Mouse (Mus musculus) CD4-positive, CD25-positive, alpha-beta regulatory T cell, adult 4 months (primary cell): ENCODE data around the gene Cd6. TPM values are rescaled to one million over a fixed set of nuclear protein-coding genes. Genes with fewer than 3 reads are reported as not detected.

Experiments used
- ATAC-seq: one replicate; pipeline ENCODE4 v1.8.0; 2017
- polyA plus RNA-seq, 2 experiments: library from polyadenylated mRNA; unstranded; fragments of 100-300 nt; shearing (Covaris generic); gene quantifications; one replicate each; pipeline ENCODE4 v1.2.1; 2017

Gene Cd6
- polyA plus RNA-seq, 2 experiments from 2014 or later, result 464 to 904 TPM

DNA sequence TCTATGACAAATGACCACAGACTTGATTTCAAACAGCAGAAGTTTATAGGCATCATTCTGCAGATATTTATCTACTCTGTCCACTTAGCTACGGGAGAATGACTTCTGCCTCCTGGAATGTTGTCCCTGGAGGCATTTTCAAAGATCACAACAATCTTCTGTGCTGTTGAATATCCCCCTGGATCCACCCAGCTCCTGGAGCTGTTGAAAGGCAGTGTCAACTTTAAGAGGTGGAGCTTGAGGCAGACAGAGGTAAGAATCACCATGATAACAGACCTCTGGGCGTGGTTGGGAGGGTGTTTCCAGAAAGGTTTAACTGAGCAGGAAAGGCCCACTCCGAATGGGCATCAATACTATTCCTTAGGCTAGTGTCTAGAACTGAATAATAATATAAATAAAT is 5.8 kb upstream of the Cd6 start:
- ATAC-seq, result no peak

- ATAC-seq, result no peak
These were observed 3.8 kb upstream of the Cd6 start for GRCm38 (mm10) chr19:10833611-10834010.

- no peak for ATAC-seq
These were observed 2.2 kb upstream of the Cd6 start for GRCm38 (mm10) chr19:10832030-10832429.

GRCm38 (mm10) chr19:10831424-10831823 is 1.6 kb upstream of the Cd6 start:
- ATAC-seq, result peak; percentile 46

GRCm38 (mm10) chr19:10828321-10828720 is 1.5 kb downstream of the Cd6 start:
- peak; percentile 15 for ATAC-seq

DNA sequence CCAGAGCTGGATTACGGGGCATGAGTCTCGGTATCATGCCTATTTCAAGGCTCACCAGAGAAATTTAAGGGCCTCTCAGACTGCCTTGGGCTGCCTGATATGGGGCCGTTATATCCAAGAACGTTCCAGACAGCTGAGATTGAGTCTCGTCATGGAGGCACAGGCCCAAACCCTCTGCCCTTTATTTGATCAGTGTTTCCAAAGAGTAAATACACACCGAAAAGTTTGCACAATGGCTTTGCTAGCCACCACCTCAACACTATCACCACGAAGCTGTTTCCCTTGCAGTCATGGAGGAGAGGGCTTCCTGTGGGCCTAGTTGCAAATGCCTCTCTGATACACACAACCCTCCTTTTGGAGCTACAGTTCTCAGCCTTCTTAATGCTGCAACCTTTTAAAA is 5.8 kb downstream of the Cd6 start:
- ATAC-seq, result peak; percentile 27

DNA sequence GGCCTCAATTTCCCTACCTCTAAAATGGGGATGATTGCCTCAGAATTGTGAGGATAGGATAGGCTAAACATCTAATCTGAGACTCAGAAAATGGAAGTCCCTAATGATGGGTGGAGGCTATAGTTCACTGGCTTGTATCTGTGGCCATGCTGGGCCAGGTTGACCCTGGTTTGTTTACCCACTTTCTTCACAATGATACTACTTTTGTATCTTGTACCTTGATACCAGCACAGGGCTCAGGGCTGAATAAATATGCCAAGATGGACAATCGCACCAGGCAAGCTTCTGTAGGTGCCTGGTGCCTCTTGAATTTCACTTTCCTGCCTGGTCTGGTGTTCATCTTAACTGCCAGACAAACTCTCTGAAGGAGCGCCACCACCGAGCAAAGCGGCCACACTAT is 7.3 kb downstream of the Cd6 start:
- ATAC-seq, result no peak

- ATAC-seq, result peak; percentile 22
These were observed 8.5 kb downstream of the Cd6 start for GRCm38 (mm10) chr19:10821319-10821718.

- no peak for ATAC-seq
These were observed 11.5 kb downstream of the Cd6 start for GRCm38 (mm10) chr19:10818217-10818946.

- ATAC-seq, result no peak
These were observed 13.4 kb downstream of the Cd6 start for GRCm38 (mm10) chr19:10816462-10816861.

- ATAC-seq, result peak; percentile 44
These were observed 14.0 kb downstream of the Cd6 start for GRCm38 (mm10) chr19:10815871-10816270.

DNA sequence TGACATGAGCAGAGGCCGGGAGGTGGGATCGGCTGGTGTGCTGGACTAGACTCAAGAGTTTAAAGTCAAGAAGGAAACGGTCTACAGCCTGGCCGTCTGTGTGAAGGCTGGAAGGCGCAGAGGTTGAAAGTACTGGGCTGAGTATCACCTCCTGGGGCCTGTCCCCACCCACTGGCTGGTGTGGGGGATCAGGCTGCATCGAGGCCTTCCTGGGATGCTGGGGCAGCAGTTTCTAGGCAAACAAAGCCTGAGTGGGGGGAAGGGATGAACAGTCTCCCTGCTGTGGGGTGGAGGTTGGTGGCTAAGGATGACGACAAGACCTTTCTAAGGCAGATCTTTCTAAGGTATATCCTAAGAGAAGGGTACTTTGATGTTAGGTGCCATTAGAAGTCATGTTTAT is 16.0 kb downstream of the Cd6 start:
- peak; percentile 7 for ATAC-seq

DNA sequence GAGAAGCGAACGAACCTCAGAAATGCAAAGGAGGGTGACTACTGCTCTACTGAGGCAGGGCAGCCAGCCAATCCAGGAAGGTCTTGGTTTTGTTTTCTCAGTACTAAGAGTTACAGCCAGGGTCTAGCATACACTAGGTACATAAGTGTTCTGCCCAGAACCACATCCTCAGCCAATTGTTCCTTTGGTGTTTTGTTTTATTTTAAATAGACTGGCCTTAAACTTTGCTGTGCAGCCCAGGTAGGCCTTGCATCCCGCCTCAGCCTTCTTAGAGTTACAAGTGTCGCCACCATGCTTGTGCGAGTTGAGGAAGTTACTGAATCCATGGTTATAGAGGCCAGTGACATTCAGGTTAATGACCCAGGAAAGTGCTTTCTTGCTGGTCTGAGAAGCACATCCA is 16.8 kb downstream of the Cd6 start:
- peak; percentile 61 for ATAC-seq

GRCm38 (mm10) chr19:10811471-10811870 is 18.4 kb downstream of the Cd6 start:
- peak; percentile 22 for ATAC-seq

DNA sequence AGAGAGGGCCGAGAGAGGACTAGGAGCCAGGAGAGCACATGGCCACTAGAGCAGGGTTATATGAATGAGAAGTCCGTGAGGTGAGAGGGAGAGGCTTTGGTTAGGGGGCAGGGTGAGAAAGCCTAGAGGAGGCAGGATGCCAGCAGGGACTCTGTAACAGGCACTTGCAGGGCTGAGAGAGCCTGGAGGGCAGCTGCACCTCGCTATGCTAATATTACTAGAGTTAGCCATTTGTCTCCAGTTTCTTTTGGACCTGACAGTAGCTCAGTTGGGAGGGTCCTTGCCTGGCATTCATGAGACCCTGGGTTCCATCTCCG is 19.7 kb downstream of the Cd6 start:
- no peak for ATAC-seq

DNA sequence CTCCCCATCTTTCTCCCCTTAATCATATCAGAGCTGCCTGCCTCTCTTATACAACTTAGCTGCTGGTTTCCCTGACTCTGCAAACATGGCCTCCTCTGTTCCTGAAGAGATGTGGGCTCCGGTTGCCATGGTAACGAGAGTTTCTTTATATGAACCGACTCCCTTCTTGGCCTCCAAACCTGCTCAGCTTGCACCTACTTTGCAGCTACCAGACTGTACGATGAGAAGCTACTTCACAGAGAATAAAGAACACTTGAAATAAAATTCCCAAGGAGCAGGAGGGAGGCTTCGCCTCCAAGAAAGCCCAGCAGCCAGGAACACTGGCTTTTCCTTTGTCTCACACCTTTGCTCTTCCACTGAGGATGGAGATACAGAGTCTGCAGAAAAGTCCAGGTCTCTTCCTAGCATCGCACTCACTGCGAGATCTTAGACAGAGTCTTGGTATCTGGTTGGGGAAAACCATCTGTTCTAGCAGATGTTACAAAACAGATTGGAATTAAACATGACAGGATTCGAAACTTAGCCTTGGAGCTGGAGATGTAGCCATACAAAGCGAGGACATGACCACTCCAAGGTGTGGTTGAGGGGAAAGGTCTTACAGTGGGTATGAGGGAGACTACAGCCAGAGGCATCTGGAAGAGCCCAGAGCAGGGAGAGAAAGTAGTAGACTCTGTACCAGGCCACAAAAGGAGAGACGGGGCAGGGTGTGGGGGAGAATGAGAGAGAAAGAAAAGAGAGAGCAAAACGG is 20.3 kb downstream of the Cd6 start:
- ATAC-seq, result no peak

- ATAC-seq, result no peak
These were observed 21.2 kb downstream of the Cd6 start for GRCm38 (mm10) chr19:10808524-10809233.

DNA sequence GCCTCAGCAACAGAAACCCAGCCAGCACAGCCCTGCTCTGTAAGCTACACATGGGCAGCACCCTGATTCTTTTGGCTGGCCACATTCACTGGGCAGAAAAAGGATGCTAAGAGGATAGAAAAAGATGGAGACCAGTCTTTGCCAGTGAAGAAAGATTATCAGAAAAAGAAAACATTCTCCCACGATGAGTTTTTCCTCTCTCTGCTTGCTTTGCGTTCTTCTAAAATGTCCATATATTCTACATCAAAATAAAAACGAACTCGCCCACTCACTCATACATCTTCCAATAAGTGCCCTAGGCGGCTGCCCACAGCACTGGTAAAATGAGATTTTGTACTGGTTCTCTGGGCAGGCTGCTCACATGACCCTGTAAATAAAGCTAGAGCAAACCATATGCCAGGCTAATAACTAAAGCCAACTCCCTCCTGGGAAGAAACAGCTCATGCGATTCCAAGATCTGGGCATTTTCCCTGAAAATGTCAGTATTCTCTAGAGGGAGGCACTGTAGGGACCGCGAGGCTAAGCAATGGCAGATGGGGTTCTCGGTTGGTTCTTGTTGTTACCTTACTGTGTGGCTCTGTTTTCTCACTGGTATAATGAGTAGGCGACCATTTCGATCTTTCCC is 24.1 kb downstream of the Cd6 start:
- no peak for ATAC-seq

DNA sequence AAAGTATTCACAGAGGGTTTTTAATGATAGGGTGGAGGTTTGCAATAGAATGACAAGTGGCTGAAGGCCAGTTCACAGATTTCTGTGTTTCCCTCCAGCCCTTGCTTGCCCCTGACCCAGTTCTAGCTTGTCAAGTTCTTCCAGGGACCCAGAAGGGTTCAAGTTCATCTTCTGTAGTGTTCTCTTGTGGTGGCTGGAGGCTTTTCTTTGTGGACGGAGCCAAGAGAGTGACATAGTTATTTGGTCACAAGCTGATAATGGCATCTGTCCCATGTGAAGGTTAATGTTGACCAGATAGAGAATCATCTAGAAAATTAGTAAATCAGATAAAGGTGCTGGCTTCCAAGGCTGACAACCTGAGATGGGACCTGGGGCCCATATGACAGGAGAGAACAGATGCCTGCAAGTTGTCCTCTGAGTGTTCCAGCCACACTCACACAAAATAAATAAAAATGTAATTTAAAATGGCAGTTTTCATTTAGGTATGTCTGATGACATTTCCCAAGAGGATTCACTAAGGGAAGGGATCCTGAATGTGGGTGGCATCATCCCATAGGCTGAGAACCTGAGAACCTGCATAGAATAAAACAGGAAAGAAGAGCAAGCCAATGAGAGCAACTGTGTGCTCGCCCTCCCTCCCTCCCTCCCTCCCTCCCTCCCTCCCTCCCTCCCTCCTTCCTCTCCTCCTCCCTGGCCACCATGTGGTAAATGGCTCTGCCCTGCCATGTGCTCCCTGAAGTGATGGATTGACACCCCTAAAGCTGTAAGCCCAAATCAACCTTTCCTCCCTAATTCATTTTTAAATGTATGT is 24.8 kb downstream of the Cd6 start:
- no peak for ATAC-seq

GRCm38 (mm10) chr19:10803751-10804150 is 26.1 kb downstream of the Cd6 start:
- no peak for ATAC-seq

- no peak for ATAC-seq
These were observed 28.0 kb downstream of the Cd6 start for GRCm38 (mm10) chr19:10801906-10802305.

DNA sequence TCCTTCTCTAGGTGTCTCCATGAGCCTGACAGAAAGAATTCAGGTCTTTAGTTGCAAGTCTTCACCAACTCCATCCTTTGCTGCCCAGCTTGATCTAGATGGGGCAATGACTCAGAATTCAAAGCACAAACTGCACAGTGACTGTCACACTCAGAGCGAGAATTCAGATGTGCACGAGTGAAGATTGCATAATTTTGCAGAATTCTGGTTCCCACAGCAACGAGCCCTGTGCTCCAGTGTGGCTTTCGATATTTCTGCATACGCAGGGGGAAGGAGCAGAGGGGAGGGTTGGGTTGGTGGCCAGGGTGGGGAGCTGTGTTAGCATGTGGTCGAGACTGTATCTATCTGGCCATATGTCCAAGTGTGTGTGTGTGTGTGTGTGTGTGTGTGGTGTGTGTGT is 28.8 kb downstream of the Cd6 start:
- peak; percentile 66 for ATAC-seq
